Comparison of ENCODE assay signal across 8 mouse cellular contexts in the genomic region with DNA sequence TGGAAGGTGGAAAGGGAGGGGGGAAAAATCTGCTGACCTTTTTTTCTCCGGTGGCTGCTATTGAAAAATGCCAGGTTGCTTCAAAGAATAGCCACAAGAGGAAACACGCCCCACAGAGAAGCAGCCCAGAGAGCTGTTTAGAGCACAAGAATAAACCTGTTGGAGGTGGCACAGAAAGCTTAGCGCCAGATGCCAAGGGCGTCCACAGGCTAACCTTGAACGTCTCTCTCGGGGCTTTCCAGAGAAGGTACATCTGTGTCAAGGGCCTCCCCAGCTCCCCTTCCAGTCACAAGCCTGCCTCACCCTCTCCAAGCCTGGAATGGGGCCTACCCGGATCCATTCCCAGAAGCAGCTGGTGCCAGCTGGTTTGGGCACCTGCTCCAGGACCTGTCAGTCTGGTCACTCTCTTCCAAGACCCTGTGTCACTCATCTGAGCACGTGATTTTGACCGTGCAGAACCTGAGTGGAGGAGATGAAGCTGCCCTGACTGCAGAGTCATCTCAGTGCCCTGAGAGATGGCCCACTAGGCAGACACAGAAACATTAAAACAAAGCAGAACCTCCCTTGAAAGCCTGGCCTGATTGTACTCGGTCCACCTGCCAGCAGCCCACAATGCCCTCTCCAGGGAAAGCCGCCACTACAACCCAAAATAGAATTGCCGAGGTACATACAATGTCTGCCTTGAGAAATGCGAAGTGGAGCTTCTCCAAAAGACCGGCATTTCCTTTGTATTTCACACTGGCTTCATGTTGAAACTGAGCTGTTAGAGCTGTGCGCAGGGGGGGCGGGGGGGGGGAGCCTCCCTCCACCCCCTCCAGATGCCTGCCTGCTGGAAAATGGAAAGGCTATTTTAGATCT. TPM values are rescaled to one million over a fixed set of nuclear protein-coding genes. Genes with fewer than 3 reads are reported as not detected.
DNase-seq lines count a peak whose midpoint lies in the region; ATAC-seq and TF ChIP-seq lines count a peak whose summit lies in the region.

No protein-coding gene starts in this region.

- DNase-seq in left cerebral cortex, adult 2 months (ENCODE audit: extremely low spot score in 1 of 2, low spot score in 2 of 2): peak in 1 of 2 experiments; percentile 50
- no peak for DNase-seq in left cerebral cortex, adult 11 months (ENCODE audit: low spot score)
- peak; percentile 65 to 66 for DNase-seq in cerebellum, postnatal 36 days
- peak; percentile 81 for DNase-seq in stomach, postnatal 0 days (ENCODE audit: low spot score)

- intact Hi-C loops in left cerebral cortex, adult 2 months (cut with DNase I): loop anchor here (2.0 kb wide), 5 partner anchors 41 to 325 kb away; no protein-coding TSS in a partner anchor

- no peaks in the 10 kb centered on the region for H3K9me3 ChIP-seq in intestine, embryonic 16.5 days (ENCODE audit: control insufficient read depth, low read length)
- H3K9me3 ChIP-seq in limb, embryonic 13.5 days: no peaks in the 10 kb centered on the region
- H3K9me3 ChIP-seq in midbrain, embryonic 15.5 days: no peaks in the 10 kb centered on the region
- H3K9me3 ChIP-seq in stomach, postnatal 0 days (ENCODE audit: control insufficient read depth, low read length): no peaks in the 10 kb centered on the region

- H3K36me3 ChIP-seq in intestine, embryonic 16.5 days (ENCODE audit: control insufficient read depth, insufficient read depth, low read length): peaks cover 4% of the 10 kb centered on the region
- peaks cover 12% of the 10 kb centered on the region for H3K36me3 ChIP-seq in limb, embryonic 13.5 days
- H3K36me3 ChIP-seq in midbrain, embryonic 15.5 days (replicated peaks): no peaks in the 10 kb centered on the region
- H3K36me3 ChIP-seq in stomach, postnatal 0 days (ENCODE audit: control insufficient read depth, insufficient read depth, low read length): peaks cover 14% of the 10 kb centered on the region; the same call in 1 of the 2 replicates

- TF ChIP-seq EP300 in stomach, postnatal 0 days (optimal IDR thresholded peaks at IDR 0.05): no peak

- TF ChIP-seq CTCF in left cerebral cortex, adult 2 months (IDR thresholded peaks at IDR 0.05): no peak
- TF ChIP-seq CTCF in stomach, postnatal 0 days (IDR thresholded peaks at IDR 0.05; ENCODE audit: low read depth): no peak; the same call in 1 of the 2 replicates

- peak overlapping the region; percentile 63 for H3K4me2 ChIP-seq in intestine, embryonic 16.5 days (ENCODE audit: low read depth, low read length)
- H3K4me2 ChIP-seq in limb, embryonic 13.5 days (replicated peaks): peak overlapping the region; percentile 87
- H3K4me2 ChIP-seq in midbrain, embryonic 15.5 days: peak overlapping the region; percentile 91
- H3K4me2 ChIP-seq in stomach, postnatal 0 days (replicated peaks; ENCODE audit: low read depth): peak overlapping the region; percentile 91

- H3K4me1 ChIP-seq in intestine, embryonic 16.5 days (ENCODE audit: control insufficient read depth, insufficient read depth, low read length): peaks cover 32% of the 10 kb centered on the region
- peaks cover 42% of the 10 kb centered on the region for H3K4me1 ChIP-seq in limb, embryonic 13.5 days
- peaks cover 48% of the 10 kb centered on the region for H3K4me1 ChIP-seq in midbrain, embryonic 15.5 days
- peaks cover 10% of the 10 kb centered on the region for H3K4me1 ChIP-seq in stomach, postnatal 0 days (replicated peaks; ENCODE audit: control insufficient read depth, insufficient read depth)

- WGBS in intestine, embryonic 16.5 days: 5% methylated on average over 16 of the region's 16 CpGs
- WGBS in limb, embryonic 13.5 days: 20% methylated on average over 16 of the region's 16 CpGs
- 12% methylated on average over 16 of the region's 16 CpGs for WGBS in midbrain, embryonic 15.5 days
- WGBS in stomach, postnatal 0 days: 5% methylated on average over 16 of the region's 16 CpGs

- H3K27ac ChIP-seq in left cerebral cortex, adult 2 months: peak overlapping the region; percentile 98
- peak overlapping the region; percentile 99 for H3K27ac ChIP-seq in intestine, embryonic 16.5 days (ENCODE audit: low read length)
- peak overlapping the region; percentile 100 for H3K27ac ChIP-seq in limb, embryonic 13.5 days
- H3K27ac ChIP-seq in midbrain, embryonic 15.5 days: peak overlapping the region; percentile 99
- H3K27ac ChIP-seq in stomach, postnatal 0 days (replicated peaks): peak overlapping the region; percentile 100

- peak overlapping the region; percentile 73 for H3K4me3 ChIP-seq in left cerebral cortex, adult 2 months
- peak overlapping the region; percentile 100 for H3K4me3 ChIP-seq in intestine, embryonic 16.5 days (ENCODE audit: low read length)
- peak overlapping the region; percentile 100 for H3K4me3 ChIP-seq in limb, embryonic 13.5 days
- peak overlapping the region; percentile 60 for H3K4me3 ChIP-seq in midbrain, embryonic 15.5 days
- H3K4me3 ChIP-seq in stomach, postnatal 0 days (ENCODE audit: low read depth, low read length): peak overlapping the region; percentile 39

- H3K27me3 ChIP-seq in intestine, embryonic 16.5 days (replicated peaks; ENCODE audit: control insufficient read depth, insufficient read depth, low read length): no peaks in the 10 kb centered on the region
- no peaks in the 10 kb centered on the region for H3K27me3 ChIP-seq in limb, embryonic 13.5 days
- no peaks in the 10 kb centered on the region for H3K27me3 ChIP-seq in midbrain, embryonic 15.5 days (replicated peaks)
- no peaks in the 10 kb centered on the region for H3K27me3 ChIP-seq in stomach, postnatal 0 days (ENCODE audit: control insufficient read depth, insufficient read depth, low read length)

- ATAC-seq in granulocyte monocyte progenitor cell, adult 5-6 weeks (replicated peaks; ENCODE audit: poor library complexity, severe bottlenecking): peak; percentile 1
- no peak for ATAC-seq in intestine, embryonic 16.5 days
- no peak for ATAC-seq in limb, embryonic 13.5 days (ENCODE audit: low FRiP score, low read depth)
- ATAC-seq in midbrain, embryonic 15.5 days (replicated peaks): 0 out of 2 replicates have a peak, but pooled peaks have one; percentile 1
- peak; percentile 26 for ATAC-seq in stomach, postnatal 0 days (ENCODE audit: low FRiP score, low TSS enrichment)

- H3K9ac ChIP-seq in intestine, embryonic 16.5 days (ENCODE audit: low read depth, low read length): peak overlapping the region; percentile 100
- peak overlapping the region; percentile 97 for H3K9ac ChIP-seq in limb, embryonic 13.5 days
- H3K9ac ChIP-seq in midbrain, embryonic 15.5 days: peak overlapping the region; percentile 38
- peak overlapping the region; percentile 85 for H3K9ac ChIP-seq in stomach, postnatal 0 days (ENCODE audit: low read length)

RNA-seq across cellular contexts. Expression of a gene that starts 1.6 kb away (rescaled TPM):
- total RNA-seq in left cerebral cortex, adult 2 months (2021): 10 to 100 TPM; 63.9 to 78.4 TPM
- total RNA-seq in granulocyte monocyte progenitor cell, adult 5-6 weeks (2014; fragmentation: Nextera tagmentation): 112 and 113 TPM in 2 replicates
- total RNA-seq in granulocyte monocyte progenitor cell, adult 5-6 weeks (2017): 97.9 and 112 TPM in 2 replicates
- polyA plus RNA-seq in intestine, embryonic 16.5 days (2015; fragmentation: Nextera tagmentation; extraction: Ambion mirVana): 11.5 and 11.9 TPM in 2 replicates
- 11.6 and 11.8 TPM in 2 replicates for polyA plus RNA-seq in limb, embryonic 13.5 days (2015; fragmentation: Nextera tagmentation; extraction: Ambion mirVana)
- polyA plus RNA-seq in midbrain, embryonic 15.5 days (2015; fragmentation: Nextera tagmentation; extraction: Ambion mirVana): 9.7 and 10.0 TPM in 2 replicates
- 10.1 and 10.2 TPM in 2 replicates for polyA plus RNA-seq in stomach, postnatal 0 days (2015; fragmentation: Nextera tagmentation; extraction: Ambion mirVana)

Comparison
In these comparisons a context has a peak if more than half of its experiments do, and no peak if none do; other contexts are left out.
1. H3K4me3 ChIP-seq: peak in every context shown above with its lines; median percentile 100 in intestine, embryonic 16.5 days; 100 in limb, embryonic 13.5 days; 73 in left cerebral cortex, adult 2 months; 60 in midbrain, embryonic 15.5 days; 39 in stomach, postnatal 0 days.
2. ATAC-seq: peak in granulocyte monocyte progenitor cell, adult 5-6 weeks (single experiment), midbrain, embryonic 15.5 days (single experiment) and stomach, postnatal 0 days (single experiment); none in intestine, embryonic 16.5 days (single experiment) and limb, embryonic 13.5 days (single experiment).
3. H3K9ac ChIP-seq: peak in every context shown above with its lines; median percentile 100 in intestine, embryonic 16.5 days; 97 in limb, embryonic 13.5 days; 85 in stomach, postnatal 0 days; 38 in midbrain, embryonic 15.5 days.
4. Peak in every context shown above with its lines, with median percentiles within 50 percentile points of each other: H3K27ac ChIP-seq and H3K4me2 ChIP-seq.